Mouse (Mus musculus): ENCODE data around the gene Gm8677.
"Not testable (repeated sequence)": the region's sequence is repeated elsewhere in the genome, so short reads cannot be mapped to it uniquely, and the experiment has no call there.

Gene Gm8677

GRCm38 (mm10) chr7:22534787-22535186 lies at the start of gene Gm8677:
Gene Gm8677, minus strand, starts transcription at chr7:22534887.
- H3K36me3 ChIP-seq (ENCODE audit: control insufficient read depth, insufficient read depth, low read length, poor library complexity, severe bottlenecking); DNase-seq (ENCODE audit: low read depth, low spot score); H3K27me3 ChIP-seq (ENCODE audit: control insufficient read depth, insufficient read depth, low read length, poor library complexity, severe bottlenecking): not testable (repeated sequence)

DNA sequence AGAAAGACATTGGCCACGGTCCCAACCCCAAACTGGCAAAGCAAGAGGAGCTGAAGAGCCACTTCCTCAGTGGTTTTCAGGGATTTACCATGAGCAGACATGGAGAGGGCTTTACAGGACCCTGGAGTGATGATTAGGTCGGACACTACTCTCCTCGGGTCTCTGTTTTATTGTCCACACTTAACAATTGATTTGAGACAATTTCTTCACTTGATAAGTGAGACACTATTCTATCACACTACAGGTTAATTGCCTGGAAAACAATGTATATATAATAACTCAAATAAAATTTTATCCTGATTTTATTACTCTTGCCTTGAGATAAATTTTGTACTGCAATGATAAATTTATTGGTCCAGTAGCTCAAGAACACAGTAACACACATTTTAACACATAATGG lies 30.6 kb upstream of the Gm8677 start, which contains the start of gene Gm4201:
Gm4201 (minus strand) TSS at position 101 of the 400 bp plus-strand sequence.
- DNase-seq (ENCODE audit: low read depth, low spot score) = not testable (repeated sequence)

GRCm38 (mm10) chr7:22522667-22523066 lies 12.0 kb downstream of the Gm8677 start, which contains the start of gene Vmn1r152:
Gene Vmn1r152, plus strand, starts transcription at chr7:22522967.
- H3K27me3 ChIP-seq (ENCODE audit: control insufficient read depth, insufficient read depth, low read length, poor library complexity, severe bottlenecking); DNase-seq (ENCODE audit: low read depth, low spot score): not testable (repeated sequence)

More for the DNA sequence above, 30.6 kb upstream of the Gm8677 start, which contains the start of gene Gm4201:
- H3K27me3 ChIP-seq (ENCODE audit: control insufficient read depth, insufficient read depth, low read length, poor library complexity, severe bottlenecking); H3K36me3 ChIP-seq (ENCODE audit: control insufficient read depth, insufficient read depth, low read length, poor library complexity, severe bottlenecking): not testable (repeated sequence)

DNA sequence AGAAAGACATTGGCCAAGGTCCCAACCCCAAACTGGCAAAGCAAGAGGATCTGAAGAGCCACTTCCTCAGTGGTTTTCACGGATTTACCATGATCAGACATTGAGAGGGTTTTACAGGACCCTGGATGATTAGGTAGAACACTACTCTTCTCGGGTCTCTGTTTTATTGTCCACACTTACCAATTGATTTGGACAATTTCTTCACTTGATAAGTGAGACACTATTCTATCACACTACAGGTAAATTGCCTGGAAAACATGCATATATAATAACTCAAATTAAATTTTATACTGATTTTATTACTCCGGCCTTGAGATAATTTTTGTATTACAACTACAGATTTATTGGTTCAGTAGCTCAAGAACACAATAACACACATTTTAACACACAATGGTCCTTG lies 35.1 kb downstream of the Gm8677 start, which contains the start of gene Vmn1r151:
Vmn1r151 (minus strand) TSS at position 101 of the 400 bp plus-strand sequence.
- not testable (repeated sequence) for DNase-seq (ENCODE audit: low read depth, low spot score); H3K27me3 ChIP-seq (ENCODE audit: control insufficient read depth, insufficient read depth, low read length, poor library complexity, severe bottlenecking); H3K36me3 ChIP-seq (ENCODE audit: control insufficient read depth, insufficient read depth, low read length, poor library complexity, severe bottlenecking)

More at GRCm38 (mm10) chr7:22522667-22523066, 12.0 kb downstream of the Gm8677 start, which contains the start of gene Vmn1r152:
- not testable (repeated sequence) for H3K36me3 ChIP-seq (ENCODE audit: control insufficient read depth, insufficient read depth, low read length, poor library complexity, severe bottlenecking)

Measured in splenic B cell, adult 2 months (primary cell).